22 mouse cellular contexts compared by ENCODE assay signal in the genomic region with DNA sequence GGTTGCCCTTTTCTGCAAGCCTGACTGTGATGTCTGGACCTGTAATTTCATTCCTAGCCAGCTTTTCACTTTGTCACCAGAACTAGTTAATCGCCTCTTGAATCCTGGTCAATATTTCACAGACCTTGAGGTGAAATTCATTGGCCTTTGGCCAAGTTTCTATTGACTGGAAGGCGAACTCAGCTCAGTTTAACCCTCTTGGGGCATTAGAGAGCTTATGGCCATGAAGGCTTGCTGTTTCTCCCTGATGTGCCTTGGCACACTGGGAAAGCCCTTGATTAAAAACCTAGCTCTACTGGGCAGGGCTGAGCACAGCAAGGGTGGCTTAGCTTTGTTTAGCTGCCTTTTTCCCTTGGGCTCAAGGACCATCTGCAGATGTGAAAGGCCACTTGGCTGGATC.
DNase-seq lines count a peak whose midpoint lies in the region; ATAC-seq and TF ChIP-seq lines count a peak whose summit lies in the region.
"Had no signal": no experiment of that assay in that cellular context is flagged by ENCODE, and none has a peak within 500 bp of the region (broad histone marks: within the 10 kb centered on the region; RNA-seq: fewer than 3 reads in every experiment).

No protein-coding gene starts in this region.

- H3K4me1 ChIP-seq in hindbrain, embryonic 15.5 days (replicated peaks) = no peaks in the 10 kb centered on the region
- H3K4me1 ChIP-seq in hindbrain, embryonic 12.5 days = no peaks in the 10 kb centered on the region
- H3K4me1 ChIP-seq in midbrain, postnatal 0 days (ENCODE audit: insufficient read depth, low read length) = no peaks in the 10 kb centered on the region
- no peaks in the 10 kb centered on the region for H3K4me1 ChIP-seq in midbrain, embryonic 10.5 days
- no peaks in the 10 kb centered on the region for H3K4me1 ChIP-seq in kidney, embryonic 15.5 days
- H3K4me1 ChIP-seq in olfactory bulb, adult 2 months (ENCODE audit: control insufficient read depth, insufficient read depth, low read length) = peaks cover 4% of the 10 kb centered on the region
- H3K4me1 ChIP-seq: embryonic facial prominence, embryonic 15.5 days; liver, embryonic 12.5 days had no signal

- WGBS in hindbrain, embryonic 15.5 days = 62% methylated on average over 2 of the region's 2 CpGs
- WGBS in hindbrain, embryonic 12.5 days = 83% methylated on average over 2 of the region's 2 CpGs
- 66% methylated on average over 2 of the region's 2 CpGs for WGBS in midbrain, postnatal 0 days
- 83% methylated on average over 2 of the region's 2 CpGs for WGBS in midbrain, embryonic 10.5 days
- WGBS in kidney, embryonic 15.5 days = 71% methylated on average over 2 of the region's 2 CpGs
- 69% methylated on average over 2 of the region's 2 CpGs for WGBS in olfactory bulb, adult 2 months

- no peaks in the 10 kb centered on the region for H3K27me3 ChIP-seq in hindbrain, embryonic 15.5 days
- H3K27me3 ChIP-seq in hindbrain, embryonic 12.5 days = no peaks in the 10 kb centered on the region
- no peaks in the 10 kb centered on the region for H3K27me3 ChIP-seq in midbrain, postnatal 0 days (ENCODE audit: insufficient read depth, low read length)
- H3K27me3 ChIP-seq in midbrain, embryonic 10.5 days (ENCODE audit: low read depth, poor library complexity, severe bottlenecking) = no peaks in the 10 kb centered on the region
- H3K27me3 ChIP-seq in kidney, embryonic 15.5 days = no peaks in the 10 kb centered on the region
- H3K27me3 ChIP-seq: embryonic facial prominence, embryonic 15.5 days; liver, embryonic 12.5 days; neural tube, embryonic 13.5 days; Patski had no signal

- no peak for TF ChIP-seq CTCF in midbrain, postnatal 0 days (IDR thresholded peaks at IDR 0.05)
- TF ChIP-seq CTCF in olfactory bulb, adult 2 months (IDR thresholded peaks at IDR 0.05; ENCODE audit: insufficient read depth, low read depth, low read length) = no peak

- no peak overlapping the region for H3K27ac ChIP-seq in hindbrain, embryonic 15.5 days (replicated peaks)
- no peak overlapping the region for H3K27ac ChIP-seq in hindbrain, embryonic 12.5 days
- no peak overlapping the region for H3K27ac ChIP-seq in midbrain, postnatal 0 days (ENCODE audit: low read depth, low read length)
- H3K27ac ChIP-seq in midbrain, embryonic 10.5 days (replicated peaks) = no peak overlapping the region
- H3K27ac ChIP-seq in kidney, embryonic 15.5 days = no peak overlapping the region
- peak overlapping the region; percentile 34 for H3K27ac ChIP-seq in olfactory bulb, adult 2 months (ENCODE audit: insufficient read depth, low read depth, low read length)
- H3K27ac ChIP-seq: embryonic facial prominence, embryonic 15.5 days; forebrain, embryonic 10.5 days; liver, embryonic 12.5 days; neural tube, embryonic 13.5 days had no signal

- no peak overlapping the region for H3K4me2 ChIP-seq in hindbrain, embryonic 15.5 days
- no peak overlapping the region for H3K4me2 ChIP-seq in hindbrain, embryonic 12.5 days (replicated peaks)
- no peak overlapping the region for H3K4me2 ChIP-seq in midbrain, postnatal 0 days (ENCODE audit: low read depth, low read length, poor library complexity, severe bottlenecking)
- no peak overlapping the region for H3K4me2 ChIP-seq in kidney, embryonic 15.5 days
- H3K4me2 ChIP-seq: embryonic facial prominence, embryonic 15.5 days; heart, embryonic 11.5 days; liver, embryonic 12.5 days; neural tube, embryonic 13.5 days had no signal

- peak; percentile 20 for DNase-seq in midbrain, postnatal 0 days (ENCODE audit: low spot score)
- DNase-seq in midbrain, embryonic 10.5 days (ENCODE audit: low spot score) = no peak
- no peak for DNase-seq in gastrocnemius, postnatal 14 days
- DNase-seq: adrenal gland, postnatal 36 days; cerebellum, postnatal 14 days; embryo, embryonic 11 days; gastrocnemius, postnatal 36 days; heart, postnatal 14 days; layer of hippocampus, adult 9-11 months; right cerebral cortex, postnatal 4 days; thymus, adult 2 months had no signal

- H3K36me3 ChIP-seq in hindbrain, embryonic 15.5 days = no peaks in the 10 kb centered on the region
- H3K36me3 ChIP-seq in hindbrain, embryonic 12.5 days = no peaks in the 10 kb centered on the region
- H3K36me3 ChIP-seq in midbrain, postnatal 0 days (ENCODE audit: insufficient read depth, low read length) = no peaks in the 10 kb centered on the region
- H3K36me3 ChIP-seq in midbrain, embryonic 10.5 days = no peaks in the 10 kb centered on the region
- H3K36me3 ChIP-seq in kidney, embryonic 15.5 days = no peaks in the 10 kb centered on the region
- H3K36me3 ChIP-seq: embryonic facial prominence, embryonic 15.5 days; forebrain, embryonic 10.5 days; liver, embryonic 12.5 days; neural tube, embryonic 13.5 days had no signal

- intact Hi-C loops in gastrocnemius, postnatal 14 days (cut with DNase I; ENCODE audit: low total_unique reads) = no loop called here

- no peaks in the 10 kb centered on the region for H3K9me3 ChIP-seq in hindbrain, embryonic 15.5 days
- H3K9me3 ChIP-seq in hindbrain, embryonic 12.5 days (replicated peaks) = no peaks in the 10 kb centered on the region
- H3K9me3 ChIP-seq in midbrain, postnatal 0 days (ENCODE audit: low read length) = no peaks in the 10 kb centered on the region
- H3K9me3 ChIP-seq in midbrain, embryonic 10.5 days (replicated peaks) = no peaks in the 10 kb centered on the region
- no peaks in the 10 kb centered on the region for H3K9me3 ChIP-seq in kidney, embryonic 15.5 days (replicated peaks)
- H3K9me3 ChIP-seq: embryonic facial prominence, embryonic 15.5 days; forebrain, embryonic 10.5 days; liver, embryonic 12.5 days; neural tube, embryonic 13.5 days had no signal

- no peak for TF ChIP-seq POLR2A in olfactory bulb, adult 2 months (IDR thresholded peaks at IDR 0.05; ENCODE audit: insufficient read depth, low read depth, low read length)

- no peak overlapping the region for H3K4me3 ChIP-seq in hindbrain, embryonic 15.5 days
- no peak overlapping the region for H3K4me3 ChIP-seq in hindbrain, embryonic 12.5 days
- H3K4me3 ChIP-seq in midbrain, postnatal 0 days (ENCODE audit: low read depth, low read length) = no peak overlapping the region
- H3K4me3 ChIP-seq in midbrain, embryonic 10.5 days = no peak overlapping the region
- H3K4me3 ChIP-seq in kidney, embryonic 15.5 days (replicated peaks) = no peak overlapping the region
- H3K4me3 ChIP-seq in olfactory bulb, adult 2 months (ENCODE audit: insufficient read depth, low read depth, low read length) = no peak overlapping the region
- H3K4me3 ChIP-seq: embryonic facial prominence, embryonic 15.5 days; forebrain, embryonic 10.5 days; liver, embryonic 12.5 days; neural tube, embryonic 13.5 days had no signal

- 0 out of 2 replicates have a peak, but pooled peaks have one; percentile 19 for ATAC-seq in hindbrain, embryonic 15.5 days (ENCODE audit: low FRiP score, low read depth)
- no peak for ATAC-seq in hindbrain, embryonic 12.5 days (ENCODE audit: low FRiP score)
- no peak for ATAC-seq in midbrain, postnatal 0 days (ENCODE audit: low FRiP score)
- ATAC-seq in kidney, embryonic 15.5 days (replicated peaks; ENCODE audit: low FRiP score) = peak; percentile 56; the same call in 1 of the 2 replicates
- ATAC-seq: activated CD4-positive, CD25-positive, alpha-beta regulatory T cell, adult 4 months; liver, embryonic 12.5 days; Patski had no signal

- no peak overlapping the region for H3K9ac ChIP-seq in hindbrain, embryonic 15.5 days
- H3K9ac ChIP-seq in hindbrain, embryonic 12.5 days = no peak overlapping the region
- H3K9ac ChIP-seq in midbrain, postnatal 0 days (replicated peaks; ENCODE audit: low read length, poor library complexity, severe bottlenecking) = no peak overlapping the region
- no peak overlapping the region for H3K9ac ChIP-seq in kidney, embryonic 15.5 days
- H3K9ac ChIP-seq: embryonic facial prominence, embryonic 15.5 days; liver, embryonic 12.5 days; neural tube, embryonic 13.5 days had no signal

Comparison
In these comparisons a context has a peak if more than half of its experiments do, and no peak if none do; other contexts are left out.
1. ATAC-seq: peak in hindbrain, embryonic 15.5 days (single experiment) and kidney, embryonic 15.5 days (single experiment); none in hindbrain, embryonic 12.5 days (single experiment) and midbrain, postnatal 0 days (single experiment).